Mouse (Mus musculus) cerebellum, adult (tissue): ENCODE measurements around the gene Dmrtb1.

Source experiments
- ATAC-seq: cut with Nextera tagmentation; 2 replicates; pipeline ENCODE4 v1.9.2; 2017; ENCODE audit warnings: mild to moderate bottlenecking, moderate library complexity, mixed read lengths; ENCODE audit not compliant: insufficient number of reproducible peaks, low FRiP score, low TSS enrichment

Gene Dmrtb1

GRCm38 (mm10) chr4:107628226-107628625 lies 55.8 kb downstream of the Dmrtb1 start:
- no peak for ATAC-seq
